Mouse (Mus musculus): ENCODE measurements around the gene Eml5. TPM values are rescaled to one million over a fixed set of nuclear protein-coding genes. Genes with fewer than 3 reads are reported as not detected.

The Eml5 gene
- total RNA-seq (2021) (1 to 10 TPM; 2.4 to 3.8 TPM), polyA plus RNA-seq (2012; rRNA removed) (2.5 and 3.0 TPM in 2 replicates)
- long read RNA-seq, partial matches to known transcripts = 1 of 3 reads
- long read RNA-seq, other reads (novel, unspliced or antisense) = 2 of 3 reads

- H3K79me2 ChIP-seq (replicated peaks; ENCODE audit: control insufficient read depth, insufficient read depth, low read length) = no peaks in the 10 kb centered on the region
- peak; percentile 80 to 86 for DNase-seq
- intact Hi-C loops (cut with DNase I) = no loop called here
- 1% methylated on average over 97 of the region's 101 CpGs for WGBS
- H3K4me3 ChIP-seq = peak within 1 kb of the TSS; percentile 63
- peaks cover 3% of the 10 kb centered on the region; the same call in 1 of the 2 replicates for H3K27me3 ChIP-seq (ENCODE audit: control insufficient read depth, insufficient read depth, low read length)
- TF ChIP-seq CTCF (IDR thresholded peaks at IDR 0.05) = peak; percentile 22; the same call in 1 of the 2 replicates
- TF ChIP-seq EP300 (IDR thresholded peaks at IDR 0.05; ENCODE audit: insufficient read depth, low read depth, low read length) = no peak
- no peak for TF ChIP-seq POLR2A (IDR thresholded peaks at IDR 0.05; ENCODE audit: insufficient read depth, low read depth, low read length)
- H3K9ac ChIP-seq (ENCODE audit: low read depth, low read length) = peak within 1 kb of the TSS; percentile 86
- H3K4me1 ChIP-seq (ENCODE audit: control insufficient read depth, insufficient read depth, low read length) = no peaks in the 10 kb centered on the region
- H3K27ac ChIP-seq = peak within 1 kb of the TSS; percentile 45; the same call in 1 of the 2 replicates
- no peaks in the 10 kb centered on the region for H3K36me3 ChIP-seq (ENCODE audit: control insufficient read depth, insufficient read depth, low read length)
Measured at GRCm38 (mm10) chr12:98900881-98901801, at the start of gene Eml5. Gene Eml5 (minus strand): TSS chr12:98901484.

DNA sequence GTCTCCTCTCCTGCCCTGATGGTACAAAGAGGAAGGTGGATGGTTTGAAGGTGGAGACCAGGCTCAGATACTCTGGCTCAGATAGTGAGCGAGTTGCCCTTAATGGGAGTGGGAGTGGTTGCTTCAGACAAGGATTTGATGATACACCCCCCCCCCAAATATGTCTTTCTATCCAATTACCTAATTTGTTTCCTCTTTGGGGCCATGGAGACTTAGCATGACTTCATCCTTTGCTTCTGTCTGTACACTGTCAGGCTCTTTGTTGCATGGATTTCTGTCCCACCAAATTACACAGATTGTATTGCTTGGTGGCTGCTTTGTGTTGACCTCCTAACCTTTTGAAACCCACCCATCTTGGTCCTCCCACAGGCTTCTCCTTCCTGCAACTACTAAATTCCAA lies 31.6 kb upstream of the Eml5 start:
- Histone ChIP-seq H3K9ac (ENCODE audit: low read depth, low read length) (no peak overlapping the region), H3K27ac (no peak overlapping the region), H3K4me1 (ENCODE audit: control insufficient read depth, insufficient read depth, low read length) (no peaks in the 10 kb centered on the region), H3K4me3 (no peak overlapping the region), H3K27me3 (ENCODE audit: control insufficient read depth, insufficient read depth, low read length) (no peaks in the 10 kb centered on the region), H3K79me2 (replicated peaks; ENCODE audit: control insufficient read depth, insufficient read depth, low read length) (no peaks in the 10 kb centered on the region), H3K36me3 (ENCODE audit: control insufficient read depth, insufficient read depth, low read length) (no peaks in the 10 kb centered on the region)
- intact Hi-C loops (cut with DNase I) = no loop called here
- WGBS = 95% methylated on average over 1 of the region's 1 CpGs
- TF ChIP-seq POLR2A (IDR thresholded peaks at IDR 0.05; ENCODE audit: insufficient read depth, low read depth, low read length) (no peak), CTCF (IDR thresholded peaks at IDR 0.05) (no peak), EP300 (IDR thresholded peaks at IDR 0.05; ENCODE audit: insufficient read depth, low read depth, low read length) (no peak)
- DNase-seq = no peak

- intact Hi-C loops (cut with DNase I) = no loop called here
- no peaks in the 10 kb centered on the region for H3K4me1 ChIP-seq (ENCODE audit: control insufficient read depth, insufficient read depth, low read length)
- H3K27me3 ChIP-seq (ENCODE audit: control insufficient read depth, insufficient read depth, low read length) = no peaks in the 10 kb centered on the region
- no peak for DNase-seq
- no peak overlapping the region for H3K4me3 ChIP-seq
- H3K27ac ChIP-seq = no peak overlapping the region
- H3K36me3 ChIP-seq (ENCODE audit: control insufficient read depth, insufficient read depth, low read length) = no peaks in the 10 kb centered on the region
- no peaks in the 10 kb centered on the region for H3K79me2 ChIP-seq (replicated peaks; ENCODE audit: control insufficient read depth, insufficient read depth, low read length)
- 92% methylated on average over 4 of the region's 4 CpGs for WGBS
- no peak for TF ChIP-seq CTCF (IDR thresholded peaks at IDR 0.05)
- no peak for TF ChIP-seq POLR2A (IDR thresholded peaks at IDR 0.05; ENCODE audit: insufficient read depth, low read depth, low read length)
- TF ChIP-seq EP300 (IDR thresholded peaks at IDR 0.05; ENCODE audit: insufficient read depth, low read depth, low read length) = no peak
- H3K9ac ChIP-seq (ENCODE audit: low read depth, low read length) = no peak overlapping the region
Measured at GRCm38 (mm10) chr12:98932441-98932840, 31.2 kb upstream of the Eml5 start.

DNA sequence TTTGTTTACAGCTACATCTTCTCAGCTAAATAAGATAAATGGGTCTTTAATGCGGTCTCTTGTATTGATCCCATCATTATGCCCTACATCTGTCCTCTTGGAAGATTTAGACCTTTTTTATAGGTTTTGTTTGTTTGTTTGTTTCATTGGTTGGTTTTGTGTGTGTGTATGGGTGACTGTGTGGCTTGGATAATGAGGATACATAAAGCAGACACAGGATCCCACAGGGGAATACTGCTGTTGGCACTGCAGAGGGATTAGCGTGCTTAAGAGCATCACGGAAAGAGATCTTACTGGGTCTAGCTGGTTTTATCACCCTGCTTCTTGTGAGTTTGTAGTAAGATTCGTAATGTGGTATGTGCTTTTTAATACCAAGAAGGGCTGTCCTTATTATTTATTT lies 29.9 kb upstream of the Eml5 start:
- intact Hi-C loops (cut with DNase I) = no loop called here
- TF ChIP-seq POLR2A (IDR thresholded peaks at IDR 0.05; ENCODE audit: insufficient read depth, low read depth, low read length) (no peak), EP300 (IDR thresholded peaks at IDR 0.05; ENCODE audit: insufficient read depth, low read depth, low read length) (no peak), CTCF (IDR thresholded peaks at IDR 0.05) (no peak)
- no peak overlapping the region for H3K4me3 ChIP-seq
- WGBS = 88% methylated on average over 4 of the region's 4 CpGs
- no peak overlapping the region for H3K27ac ChIP-seq
- no peaks in the 10 kb centered on the region for H3K4me1 ChIP-seq (ENCODE audit: control insufficient read depth, insufficient read depth, low read length)
- H3K79me2 ChIP-seq (replicated peaks; ENCODE audit: control insufficient read depth, insufficient read depth, low read length) = no peaks in the 10 kb centered on the region
- H3K9ac ChIP-seq (ENCODE audit: low read depth, low read length) = no peak overlapping the region
- no peaks in the 10 kb centered on the region for H3K36me3 ChIP-seq (ENCODE audit: control insufficient read depth, insufficient read depth, low read length)
- no peak for DNase-seq
- H3K27me3 ChIP-seq (ENCODE audit: control insufficient read depth, insufficient read depth, low read length) = no peaks in the 10 kb centered on the region

DNA sequence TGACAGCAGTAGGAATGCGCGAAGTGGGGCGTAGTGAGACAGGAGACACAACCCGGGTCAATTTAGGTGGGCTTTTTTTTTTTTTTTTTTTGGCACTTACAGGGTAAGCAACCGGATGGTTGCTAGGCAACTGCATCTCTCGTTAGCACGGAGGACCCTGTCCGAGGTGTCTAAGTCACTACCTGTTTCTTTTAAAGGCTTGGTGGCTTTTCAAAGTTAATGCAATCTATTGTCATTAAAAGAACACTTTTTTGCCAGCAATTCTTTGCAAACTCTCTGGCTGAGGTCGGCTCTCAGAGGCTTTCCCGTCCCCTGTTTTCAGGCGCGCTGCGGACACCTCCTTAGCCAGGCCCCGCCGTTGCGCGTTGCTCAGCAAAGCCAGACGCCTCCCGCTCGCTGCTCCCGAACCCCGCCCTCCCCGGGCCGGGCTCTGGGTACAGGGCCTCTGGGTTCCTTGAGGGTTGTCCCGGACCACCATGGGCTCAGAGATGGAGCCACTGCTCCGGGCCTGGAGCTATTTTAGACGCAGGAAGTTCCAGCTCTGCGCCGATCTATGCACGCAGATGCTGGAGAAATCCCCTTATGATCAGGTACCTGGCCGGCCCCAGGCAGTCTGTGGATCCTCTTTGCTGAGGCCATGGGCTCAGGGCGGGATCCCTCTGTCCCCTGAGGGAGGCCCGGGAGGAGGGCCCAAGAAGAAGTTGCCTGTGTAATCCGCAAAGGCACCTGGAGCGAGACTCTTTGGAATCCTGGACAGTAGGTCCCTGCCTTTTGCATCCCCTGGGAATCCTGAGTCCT lies 19.1 kb upstream of the Eml5 start, which contains the start of gene Ttc8:
TSS of gene Ttc8 (plus strand) at position 381 of the 798 bp plus-strand sequence.
- Histone ChIP-seq H3K36me3 (ENCODE audit: control insufficient read depth, insufficient read depth, low read length) (no peaks in the 10 kb centered on the region), H3K4me3 (peak within 1 kb of the TSS; percentile 67), H3K79me2 (replicated peaks; ENCODE audit: control insufficient read depth, insufficient read depth, low read length) (no peaks in the 10 kb centered on the region), H3K27ac (peak within 1 kb of the TSS; percentile 47), H3K4me1 (ENCODE audit: control insufficient read depth, insufficient read depth, low read length) (no peaks in the 10 kb centered on the region), H3K9ac (ENCODE audit: low read depth, low read length) (peak within 1 kb of the TSS; percentile 85), H3K27me3 (ENCODE audit: control insufficient read depth, insufficient read depth, low read length) (no peaks in the 10 kb centered on the region)
- under 1% methylated on average over 35 of the region's 35 CpGs for WGBS
- TF ChIP-seq POLR2A (IDR thresholded peaks at IDR 0.05; ENCODE audit: insufficient read depth, low read depth, low read length) (peak; percentile 58), CTCF (IDR thresholded peaks at IDR 0.05) (no peak), EP300 (IDR thresholded peaks at IDR 0.05; ENCODE audit: insufficient read depth, low read depth, low read length) (0 out of 2 replicates have a peak, but pooled peaks have one; percentile 52)
- peak; percentile 87 to 89 for DNase-seq
- intact Hi-C loops (cut with DNase I) = loop anchor here (5.0 kb wide), 1 partner anchor 183 kb away; the partner anchor contains the start of gene Ptpn21

Data from heart, adult 2 months (tissue).